Mouse (Mus musculus) ES-Bruce4 (cell line): ENCODE measurements around the gene Umps. TPM values are rescaled to one million over a fixed set of nuclear protein-coding genes. Genes with fewer than 3 reads are reported as not detected.

ENCODE experiments used
- H3K27ac ChIP-seq: 2 replicates; pipeline ENCODE4 v1.5.1; 2012; ENCODE audit warnings: low read length, inconsistent platforms; ENCODE audit not compliant: insufficient read depth
- H3K27me3 ChIP-seq: 2 replicates; pipeline ENCODE4 v1.6.1; 2012; ENCODE audit warnings: mild to moderate bottlenecking, low read length, inconsistent platforms; ENCODE audit not compliant: control insufficient read depth, poor library complexity, insufficient read depth, severe bottlenecking
- H3K36me3 ChIP-seq: 2 replicates; pipeline ENCODE4 v1.6.1; 2012; ENCODE audit warnings: inconsistent platforms, mild to moderate bottlenecking, low read length, moderate library complexity; ENCODE audit not compliant: control insufficient read depth, poor library complexity, insufficient read depth, severe bottlenecking
- H3K4me1 ChIP-seq: one replicate; pipeline ENCODE4 v1.8.1; 2011; ENCODE audit warnings: low read length; ENCODE audit not compliant: control insufficient read depth, insufficient read depth
- H3K4me3 ChIP-seq: 2 replicates; pipeline ENCODE4 v1.5.1; 2011; ENCODE audit warnings: low read depth, mild to moderate bottlenecking, low read length
- H3K9ac ChIP-seq: 2 replicates; pipeline ENCODE4 v1.6.1; 2012; ENCODE audit warnings: low read depth, mild to moderate bottlenecking, inconsistent platforms; ENCODE audit not compliant: poor library complexity, severe bottlenecking
- H3K9me3 ChIP-seq: replicated peaks from 2 replicates; pipeline ENCODE4 v1.6.1; 2012; ENCODE audit warnings: mild to moderate bottlenecking, low read length, inconsistent platforms; ENCODE audit not compliant: control insufficient read depth, poor library complexity, insufficient read depth, severe bottlenecking
- CTCF ChIP-seq: IDR thresholded peaks from one replicate; pipeline ENCODE4 v1.8.1; 2011; ENCODE audit warnings: low read depth, low read length
- EP300 ChIP-seq: IDR thresholded peaks from 2 replicates; pipeline ENCODE4 v1.6.1; 2011; ENCODE audit warnings: low read depth, low read length; ENCODE audit not compliant: insufficient read depth
- POLR2A ChIP-seq: IDR thresholded peaks from one replicate; pipeline ENCODE4 v1.8.1; 2011; ENCODE audit warnings: low read length; ENCODE audit not compliant: insufficient read depth
- polyA plus RNA-seq: library from polyadenylated mRNA; stranded (reverse); fragments of >200 nt; gene quantifications from 2 replicates; pipeline ENCODE4 v1.2.4, GENCODE M21; 2011; ENCODE audit warnings: low read depth; ENCODE audit not compliant: missing spikeins, insufficient read depth, insufficient read length

The Umps gene
- polyA plus RNA-seq, 1 experiment: 51.6 TPM

- Histone ChIP-seq H3K4me3 (no peak overlapping the region), H3K27me3 (no peaks in the 10 kb centered on the region), H3K36me3 (no peaks in the 10 kb centered on the region), H3K9me3 (no peaks in the 10 kb centered on the region), H3K9ac (no peak overlapping the region), H3K27ac (no peak overlapping the region), H3K4me1 (no peaks in the 10 kb centered on the region)
- TF ChIP-seq EP300: no peak
- TF ChIP-seq POLR2A: no peak
- TF ChIP-seq CTCF: no peak
Measured at GRCm38 (mm10) chr16:33923758-33924157, 43.1 kb downstream of the Umps start.

- Histone ChIP-seq H3K27ac (no peak overlapping the region), H3K9ac (no peak overlapping the region), H3K27me3 (no peaks in the 10 kb centered on the region), H3K9me3 (no peaks in the 10 kb centered on the region), H3K4me3 (no peak overlapping the region), H3K4me1 (no peaks in the 10 kb centered on the region), H3K36me3 (no peaks in the 10 kb centered on the region)
- no peak for TF ChIP-seq POLR2A
- TF ChIP-seq CTCF: no peak
- TF ChIP-seq EP300: no peak
Measured at GRCm38 (mm10) chr16:33923001-33923316, 43.9 kb downstream of the Umps start.

- no peak overlapping the region for H3K27ac ChIP-seq
- no peaks in the 10 kb centered on the region for H3K27me3 ChIP-seq
- TF ChIP-seq EP300 (no peak), POLR2A (no peak), CTCF (no peak)
- H3K9me3 ChIP-seq: no peaks in the 10 kb centered on the region
- no peaks in the 10 kb centered on the region for H3K36me3 ChIP-seq
- no peaks in the 10 kb centered on the region for H3K4me1 ChIP-seq
- no peak overlapping the region for H3K4me3 ChIP-seq
- no peak overlapping the region for H3K9ac ChIP-seq
Measured at GRCm38 (mm10) chr16:33922111-33923000, 44.5 kb downstream of the Umps start.

GRCm38 (mm10) chr16:33921514-33921913 is 45.3 kb downstream of the Umps start:
- no peaks in the 10 kb centered on the region for H3K4me1 ChIP-seq
- TF ChIP-seq POLR2A: no peak
- TF ChIP-seq CTCF: no peak
- TF ChIP-seq EP300: no peak
- H3K27me3 ChIP-seq: no peaks in the 10 kb centered on the region
- H3K27ac ChIP-seq: no peak overlapping the region
- no peaks in the 10 kb centered on the region for H3K9me3 ChIP-seq
- no peak overlapping the region for H3K9ac ChIP-seq
- no peaks in the 10 kb centered on the region for H3K36me3 ChIP-seq
- H3K4me3 ChIP-seq: no peak overlapping the region

GRCm38 (mm10) chr16:33917926-33918325 is 48.9 kb downstream of the Umps start:
- Histone ChIP-seq H3K4me1 (no peaks in the 10 kb centered on the region), H3K9ac (no peak overlapping the region), H3K36me3 (no peaks in the 10 kb centered on the region), H3K4me3 (no peak overlapping the region), H3K27ac (no peak overlapping the region), H3K9me3 (no peaks in the 10 kb centered on the region), H3K27me3 (no peaks in the 10 kb centered on the region)
- TF ChIP-seq POLR2A: no peak
- TF ChIP-seq EP300: no peak

GRCm38 (mm10) chr16:33917390-33917789 is 49.4 kb downstream of the Umps start:
- no peak for TF ChIP-seq EP300
- TF ChIP-seq CTCF: no peak
- TF ChIP-seq POLR2A: no peak
- Histone ChIP-seq H3K4me1 (no peaks in the 10 kb centered on the region), H3K4me3 (no peak overlapping the region), H3K9ac (no peak overlapping the region), H3K27me3 (no peaks in the 10 kb centered on the region), H3K36me3 (no peaks in the 10 kb centered on the region), H3K9me3 (no peaks in the 10 kb centered on the region), H3K27ac (no peak overlapping the region)
